Mouse (Mus musculus): ENCODE results near the gene Sephs2.

Sephs2 gene

DNA sequence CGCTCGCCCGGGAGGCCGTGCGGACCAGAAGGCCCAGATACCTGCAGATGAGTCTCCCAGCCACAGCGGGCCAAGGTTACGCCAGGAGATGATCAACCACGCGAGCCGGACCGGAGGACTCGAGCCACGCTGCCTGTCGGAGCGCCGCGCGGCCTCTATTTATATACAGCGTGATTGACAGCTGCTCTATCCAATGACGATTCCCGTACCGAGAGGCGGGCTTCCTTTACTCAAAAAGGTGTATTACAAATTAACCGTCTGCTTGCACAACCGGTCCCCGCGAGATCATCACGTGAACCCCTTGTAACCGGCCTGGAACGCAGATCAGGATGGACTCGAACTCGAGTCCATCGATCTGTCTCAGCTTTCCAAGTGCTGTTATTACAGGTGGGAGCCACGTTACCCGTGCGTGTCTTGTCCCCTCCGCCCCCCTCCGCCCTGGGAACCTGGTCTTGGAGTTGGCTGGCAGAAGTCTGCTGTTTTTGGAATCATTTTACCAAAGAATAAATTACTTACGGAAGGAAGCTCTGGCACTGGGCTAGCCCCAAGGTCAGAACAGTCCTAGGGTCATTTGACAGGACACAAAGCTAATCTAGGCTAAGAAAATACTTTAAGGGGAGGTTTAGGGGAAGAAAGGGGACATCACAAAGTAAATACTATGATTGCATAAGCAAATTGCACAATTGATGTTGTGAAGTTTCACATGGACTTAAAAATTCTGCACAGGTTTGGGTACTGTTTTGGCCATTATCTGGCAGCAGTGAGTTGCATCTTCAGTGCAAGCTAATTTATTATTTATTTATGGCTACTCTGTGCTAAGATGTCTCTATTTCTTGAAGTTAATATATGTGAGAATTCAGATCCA is at the start of gene Sephs2:
Sephs2 (minus strand) TSS at position 131 of the 865 bp plus-strand sequence.
- in situ Hi-C loops (cut with MboI, MseI) = no loop called here

DNA sequence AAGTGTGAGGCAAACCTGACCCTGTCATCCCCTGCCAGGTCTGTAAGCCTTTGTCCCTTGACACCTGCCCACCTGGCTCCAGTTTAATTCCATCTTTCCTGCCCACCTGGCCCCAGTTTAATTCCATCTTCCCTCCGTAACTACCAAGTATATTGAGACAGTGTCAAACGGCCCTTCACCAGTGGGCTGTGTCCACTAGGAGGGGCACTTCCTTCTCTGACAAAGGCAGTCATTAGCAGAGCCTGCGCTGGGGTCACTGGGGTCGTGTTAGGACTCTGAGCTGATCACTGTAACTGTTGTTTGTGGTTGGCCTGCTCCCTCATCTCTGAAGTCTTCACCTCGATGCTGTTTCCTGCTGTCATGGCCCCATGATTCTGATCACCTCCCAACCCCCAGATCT is 48.2 kb upstream of the Sephs2 start:
- in situ Hi-C loops (cut with MboI, MseI) = loop anchor here in 1 of 2 experiments (10.0 kb wide), 1 partner anchor 233 kb away; no protein-coding TSS in a partner anchor

DNA sequence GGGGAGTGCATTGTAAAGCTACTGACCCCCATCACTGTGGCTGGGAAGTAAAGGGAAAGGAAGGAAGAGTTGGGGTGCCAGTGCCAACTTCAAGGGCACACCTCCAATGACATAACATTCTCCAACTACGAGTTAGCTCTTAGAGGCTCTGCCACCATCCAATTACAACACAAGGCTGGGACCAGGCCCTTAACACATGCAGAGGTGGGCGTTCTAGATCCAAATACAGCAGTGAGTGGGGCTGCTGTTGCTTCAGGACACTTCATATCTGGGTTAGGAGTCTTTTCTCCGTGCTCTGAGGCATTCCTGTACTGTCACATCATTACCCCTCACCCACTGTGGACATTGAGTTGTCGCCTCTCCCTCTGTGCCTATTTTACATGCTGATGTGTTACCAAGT is 47.3 kb upstream of the Sephs2 start:
- in situ Hi-C loops (cut with MboI, MseI) = loop anchor here in 1 of 2 experiments (10.0 kb wide), 1 partner anchor 234 kb away; no protein-coding TSS in a partner anchor

DNA sequence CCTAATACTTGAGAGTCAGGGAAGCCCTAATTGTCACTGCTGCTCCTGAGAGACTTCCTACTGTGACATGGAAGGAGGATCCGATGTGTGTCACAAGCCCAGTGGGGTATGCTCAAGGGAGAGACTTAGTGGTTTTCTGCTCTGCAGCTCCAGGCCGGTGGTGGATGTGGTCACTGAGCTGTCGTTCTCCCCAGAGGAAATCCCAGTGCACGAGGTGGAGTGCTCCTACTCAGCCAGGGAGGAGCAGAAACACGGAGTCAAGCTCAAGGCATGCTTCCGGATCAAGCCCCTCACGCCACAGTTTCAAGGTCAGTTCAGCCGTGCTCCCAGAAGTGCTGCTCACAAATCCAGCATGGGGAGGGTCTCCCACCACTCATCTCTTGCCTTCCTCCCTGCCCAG is 40.1 kb upstream of the Sephs2 start:
- in situ Hi-C loops (cut with MboI, MseI) = no loop called here

DNA sequence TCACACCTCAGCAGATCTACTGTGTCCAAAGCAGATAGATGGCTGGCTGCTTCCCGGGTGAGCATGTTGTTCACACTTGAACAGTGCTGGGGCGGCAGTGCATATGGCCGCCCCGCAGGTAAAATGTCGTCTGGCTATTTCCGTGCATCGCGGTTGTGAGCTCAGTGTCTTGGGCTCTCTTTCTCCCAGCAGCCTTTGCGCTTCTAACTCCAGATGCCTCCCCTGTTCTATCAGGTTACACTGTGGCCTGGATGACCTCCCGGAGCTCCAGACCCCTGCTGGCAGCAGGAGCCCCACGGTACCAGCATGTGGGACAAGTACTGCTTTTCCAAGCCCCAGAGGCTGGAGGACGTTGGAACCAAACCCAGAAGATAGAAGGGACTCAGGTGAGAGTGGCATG is 36.1 kb upstream of the Sephs2 start:
- in situ Hi-C loops (cut with MboI, MseI) = loop anchor here in 1 of 2 experiments (5.0 kb wide), 1 partner anchor 48 kb away; the partner anchor contains the start of gene Dctpp1

DNA sequence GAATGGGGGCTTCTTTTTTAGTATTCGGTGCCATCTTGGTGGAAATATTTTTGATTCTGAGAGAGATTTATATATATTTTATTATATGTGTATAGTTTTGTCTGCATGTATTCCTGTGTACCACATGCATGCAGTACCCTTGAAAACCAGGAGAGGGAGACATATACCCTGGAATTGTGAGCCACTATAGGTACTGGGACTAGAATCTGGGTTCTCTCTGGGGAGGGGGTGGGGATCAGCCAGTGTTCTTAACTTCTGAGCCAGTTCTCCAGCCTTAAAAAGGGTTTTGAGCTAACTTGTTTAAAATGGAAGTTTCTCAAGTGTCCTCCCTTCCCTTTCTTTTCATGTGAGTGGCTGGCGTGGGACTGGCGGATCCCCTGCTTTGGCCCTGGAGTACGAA is 35.0 kb upstream of the Sephs2 start:
- in situ Hi-C loops (cut with MboI, MseI) = loop anchor here in 1 of 2 experiments (5.0 kb wide), 1 partner anchor 47 kb away; the partner anchor contains the start of gene Dctpp1

DNA sequence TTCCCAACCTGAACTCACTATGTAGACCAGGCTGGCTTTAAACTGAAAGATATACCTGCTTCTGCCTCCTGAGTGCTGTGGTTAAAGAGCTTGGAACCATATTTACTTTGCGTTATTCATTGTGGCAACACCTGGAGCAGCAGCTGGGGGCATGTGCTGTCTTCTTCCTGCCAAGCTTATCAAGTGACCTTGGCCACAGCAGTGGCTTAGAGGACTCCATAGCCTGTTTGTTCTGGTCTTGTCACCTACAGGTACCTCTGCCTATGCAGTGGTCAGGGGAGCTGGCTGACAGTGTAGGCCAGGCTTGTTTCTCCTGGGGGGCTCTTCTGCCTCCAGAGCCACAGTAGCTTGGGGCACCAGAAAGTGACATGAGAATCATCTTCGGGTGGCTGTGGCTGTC is 34.6 kb upstream of the Sephs2 start:
- in situ Hi-C loops (cut with MboI, MseI) = loop anchor here in 1 of 2 experiments (5.0 kb wide), 1 partner anchor 46 kb away; the partner anchor contains the start of gene Dctpp1

DNA sequence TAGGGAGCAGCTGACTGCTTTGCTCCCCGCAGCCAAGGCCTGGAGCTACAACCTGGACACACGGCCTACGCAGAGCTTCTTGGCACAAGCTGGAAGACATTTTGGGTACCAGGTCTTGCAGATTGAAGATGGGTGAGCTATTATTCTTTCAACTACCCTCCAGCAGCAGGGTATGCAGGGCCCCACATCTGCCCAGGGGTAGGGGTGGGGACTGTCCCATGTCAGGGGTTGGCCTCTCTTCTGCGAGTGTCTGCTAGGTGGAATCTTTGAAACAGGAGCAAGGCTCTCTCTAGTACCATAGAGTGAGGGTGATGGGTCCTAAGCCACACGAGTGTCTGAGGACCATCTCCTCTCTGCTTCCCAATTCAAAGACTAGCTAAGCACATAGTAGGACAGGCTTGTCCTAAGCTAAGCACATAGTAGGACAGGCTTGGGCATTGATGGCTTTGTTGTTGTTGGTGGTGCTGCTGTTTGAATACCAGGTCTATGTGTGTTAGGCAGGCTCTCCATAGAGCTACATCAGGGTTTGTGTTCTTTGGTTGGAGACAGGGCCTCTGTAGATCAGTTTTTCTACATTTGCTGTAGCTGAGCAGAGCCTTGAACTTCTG is 23.8 kb upstream of the Sephs2 start:
- in situ Hi-C loops (cut with MboI, MseI) = no loop called here

DNA sequence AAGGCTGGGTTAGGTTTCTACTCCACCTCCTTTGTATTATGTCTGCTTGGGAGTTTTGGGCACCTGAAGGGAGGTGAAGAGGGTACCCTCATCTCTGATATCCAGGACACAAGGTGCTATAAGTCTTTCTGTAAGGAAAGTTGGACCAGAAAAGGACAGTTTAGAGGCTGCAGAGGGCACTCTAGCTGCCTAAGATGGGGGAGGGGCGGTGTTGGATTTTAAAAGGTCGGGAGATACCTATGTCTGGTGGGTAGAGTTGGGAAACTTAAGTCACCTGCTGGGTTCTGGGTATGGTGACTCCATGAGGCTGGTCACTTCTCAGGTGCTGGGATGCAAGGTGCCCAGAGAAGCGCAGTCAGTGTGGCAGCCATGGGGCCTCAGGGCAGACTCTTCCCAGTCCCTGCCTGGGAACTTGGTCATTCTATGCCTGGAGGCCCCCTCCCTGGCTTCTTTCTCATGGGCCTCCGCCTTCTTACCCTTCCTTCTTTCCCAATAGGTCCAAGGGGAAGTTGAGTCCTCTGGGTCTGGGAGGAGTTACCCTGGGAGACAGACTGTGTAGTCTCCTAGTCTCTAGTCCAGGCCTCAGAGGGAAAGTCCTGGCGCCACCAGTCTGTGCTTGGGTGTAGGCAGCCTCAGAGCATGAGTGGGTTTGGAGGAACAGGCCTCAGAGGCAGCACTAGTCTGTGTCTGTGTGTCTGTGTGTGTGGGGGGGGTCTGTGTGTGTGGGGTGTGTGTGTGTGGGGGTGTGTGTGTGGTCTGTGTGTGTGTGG is 23.1 kb upstream of the Sephs2 start:
- in situ Hi-C loops (cut with MboI, MseI) = no loop called here

DNA sequence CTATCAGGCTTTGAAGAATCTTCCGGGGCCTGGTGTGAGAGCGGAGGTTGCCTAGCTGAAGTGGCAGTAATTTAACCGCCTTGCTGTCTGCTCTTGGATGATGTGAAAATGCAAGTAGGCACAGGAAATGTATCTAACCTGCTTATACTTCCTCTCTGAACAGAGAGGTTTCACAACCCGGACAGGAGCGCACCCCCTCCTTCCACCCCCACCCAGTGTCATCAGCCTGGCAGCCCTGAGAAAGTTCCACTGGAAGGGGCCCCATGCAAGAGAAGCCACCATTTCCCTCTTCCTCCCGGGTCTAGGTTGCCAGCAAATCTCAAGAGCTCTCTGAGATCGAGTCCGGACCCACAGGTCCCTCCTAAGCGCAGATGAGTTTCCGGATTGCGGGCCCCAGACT is 22.2 kb upstream of the Sephs2 start, which contains the start of gene Itgal:
Itgal (plus strand) TSS at position 163 of the 400 bp plus-strand sequence.
- in situ Hi-C loops (cut with MboI, MseI) = no loop called here

DNA sequence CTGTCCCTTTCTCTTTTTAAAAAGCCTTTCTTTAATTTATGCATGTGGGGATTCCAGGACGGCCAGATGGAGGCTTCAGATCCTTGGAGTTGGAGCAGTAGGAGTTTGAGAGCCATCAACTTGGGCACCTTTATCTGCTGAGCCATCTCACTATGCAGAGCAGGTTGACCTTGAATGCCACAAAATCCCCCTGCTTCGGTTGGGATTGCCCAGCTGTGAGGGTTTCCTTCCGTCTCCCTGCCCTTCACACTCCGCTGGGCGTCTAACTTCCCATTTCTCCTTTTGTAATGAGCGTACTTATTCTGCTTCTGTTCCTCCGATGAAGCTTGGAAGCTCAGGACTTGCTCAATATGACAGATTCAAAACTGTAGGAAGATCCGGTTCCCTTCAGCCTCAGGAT is 16.3 kb upstream of the Sephs2 start:
- in situ Hi-C loops (cut with MboI, MseI) = no loop called here

DNA sequence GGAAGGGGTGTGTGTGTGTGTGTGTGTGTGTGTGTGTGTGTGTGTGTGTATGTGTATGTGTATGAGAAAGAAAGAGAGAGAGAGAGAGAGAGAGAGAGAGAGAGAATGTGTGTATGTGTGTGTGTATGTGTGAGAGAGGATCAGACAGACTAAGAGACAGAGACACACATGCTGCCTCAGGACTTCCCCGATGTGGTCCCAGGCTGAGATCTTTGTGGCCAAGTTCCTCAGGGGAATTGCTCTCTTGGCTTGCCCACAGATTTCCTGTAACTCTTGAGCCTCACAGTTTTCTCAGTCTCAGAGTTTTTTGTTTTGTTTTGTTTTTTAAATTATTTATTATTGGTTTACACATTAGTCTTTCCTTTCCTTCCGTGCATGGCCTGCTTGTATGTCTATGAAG is 15.5 kb upstream of the Sephs2 start:
- in situ Hi-C loops (cut with MboI, MseI) = no loop called here

DNA sequence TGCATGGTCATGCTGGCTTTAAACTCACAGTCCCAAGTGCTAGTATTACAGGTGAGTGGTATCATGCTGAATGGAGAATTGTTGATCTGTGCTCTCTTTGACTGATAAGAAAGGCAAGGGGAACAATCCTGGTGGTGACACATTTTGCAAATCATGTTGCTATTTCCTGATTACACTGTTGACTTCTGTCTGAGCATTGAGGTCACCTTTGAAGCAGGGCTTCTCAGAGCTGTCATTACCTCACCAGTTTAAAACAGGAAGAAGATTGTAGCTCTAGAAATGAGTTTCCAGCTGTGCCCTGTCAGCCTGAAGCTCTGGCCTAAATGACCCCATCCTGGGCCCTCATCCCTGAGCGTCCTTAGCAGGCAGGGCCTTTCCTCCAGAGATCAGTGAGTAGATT is 14.1 kb upstream of the Sephs2 start:
- in situ Hi-C loops (cut with MboI, MseI) = no loop called here

DNA sequence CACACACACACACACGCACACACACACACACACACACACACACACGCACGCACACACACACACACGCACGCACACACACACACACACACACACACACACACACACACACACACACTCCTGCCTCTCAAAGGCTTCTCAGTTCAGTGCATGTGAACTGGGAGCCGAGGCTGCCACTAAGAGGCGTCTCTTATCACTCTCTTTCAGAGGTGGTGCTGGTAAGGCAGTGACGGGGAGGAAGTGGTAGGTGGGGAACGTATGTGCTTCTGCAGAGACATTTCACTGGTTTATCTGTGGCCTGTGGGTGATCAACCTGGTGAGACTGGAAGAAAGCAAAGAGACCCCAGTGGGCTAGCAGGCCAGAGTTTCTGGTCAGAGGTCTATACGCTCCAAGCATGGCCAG is 11.3 kb upstream of the Sephs2 start:
- in situ Hi-C loops (cut with MboI, MseI) = no loop called here

DNA sequence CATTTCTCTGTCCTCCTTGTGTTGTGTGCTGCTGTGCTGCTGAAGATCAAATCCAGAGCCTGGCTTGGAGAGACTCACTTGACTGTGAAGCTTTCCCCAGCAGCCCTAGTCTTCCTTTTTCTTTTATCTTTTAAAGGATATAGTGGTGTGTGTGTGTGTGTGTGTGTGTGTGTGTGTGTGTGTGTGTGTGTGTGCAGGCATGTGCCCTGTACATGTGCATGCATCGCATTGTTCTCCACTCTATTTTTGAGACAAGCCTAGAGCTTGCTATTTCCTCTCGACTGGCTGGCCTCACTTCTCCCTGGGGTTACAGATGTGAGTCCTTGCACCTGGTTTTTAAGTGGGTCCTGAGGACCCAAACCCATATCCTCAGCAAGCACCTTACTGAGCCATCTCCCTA is 8.3 kb upstream of the Sephs2 start:
- in situ Hi-C loops (cut with MboI, MseI) = no loop called here

DNA sequence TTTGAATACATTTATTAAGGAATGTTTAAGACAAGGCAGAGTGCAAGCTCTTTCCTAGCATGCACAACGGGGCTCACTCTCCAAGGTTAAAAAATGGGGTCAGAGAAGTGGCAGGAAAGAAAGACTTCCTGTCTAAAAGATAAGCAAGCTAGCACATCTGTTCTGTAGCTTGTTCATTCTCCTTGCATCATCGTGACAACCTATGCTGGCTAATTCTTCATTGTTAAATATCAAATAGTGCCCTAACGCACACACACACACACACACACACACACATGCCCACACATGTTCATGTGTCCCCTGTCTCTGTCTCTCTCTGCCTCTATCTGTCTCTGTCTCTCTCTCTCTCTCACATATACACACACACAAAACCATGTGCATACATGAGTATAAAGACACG is 7.3 kb upstream of the Sephs2 start:
- in situ Hi-C loops (cut with MboI, MseI) = no loop called here

DNA sequence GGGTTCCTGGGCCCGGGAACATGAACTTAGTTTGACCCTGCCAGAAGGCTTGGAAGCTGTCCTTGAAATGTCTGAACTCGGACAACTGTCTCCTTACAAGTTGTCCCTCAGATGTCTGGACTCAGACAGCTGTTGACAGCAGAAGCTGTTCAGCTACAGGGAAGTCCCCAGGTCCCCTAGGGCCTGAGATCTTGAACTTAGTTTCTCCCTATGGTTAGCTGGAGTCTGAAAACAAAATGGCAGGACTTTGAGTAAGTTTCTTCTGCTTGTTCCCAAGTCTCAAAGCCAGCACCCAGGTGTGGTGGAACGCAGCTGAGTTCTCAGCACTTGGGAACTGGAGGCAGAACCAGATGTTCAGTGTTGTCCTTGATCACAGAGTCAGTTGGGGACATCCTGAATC is 6.2 kb upstream of the Sephs2 start:
- in situ Hi-C loops (cut with MboI, MseI) = no loop called here

DNA sequence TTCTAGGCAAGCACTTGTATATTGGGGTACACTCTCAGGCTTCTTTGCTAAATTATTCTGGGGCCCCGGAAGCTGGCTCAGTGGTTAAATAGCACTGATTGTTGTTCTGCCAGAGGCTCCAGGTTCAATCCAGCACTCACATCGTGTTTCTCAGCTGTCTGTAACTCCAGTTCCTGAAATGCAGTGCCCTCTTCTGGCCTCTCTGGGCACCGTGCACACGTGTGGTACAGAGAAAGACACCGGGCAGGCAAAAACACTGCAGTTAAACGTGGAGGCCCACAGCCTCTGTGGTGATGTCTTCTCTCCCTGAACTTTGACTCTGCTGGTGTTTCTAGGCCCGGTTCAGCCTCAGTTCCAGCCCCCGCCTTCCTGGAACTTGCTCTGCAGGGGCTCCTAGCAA is 4.5 kb upstream of the Sephs2 start:
- in situ Hi-C loops (cut with MboI, MseI) = no loop called here

DNA sequence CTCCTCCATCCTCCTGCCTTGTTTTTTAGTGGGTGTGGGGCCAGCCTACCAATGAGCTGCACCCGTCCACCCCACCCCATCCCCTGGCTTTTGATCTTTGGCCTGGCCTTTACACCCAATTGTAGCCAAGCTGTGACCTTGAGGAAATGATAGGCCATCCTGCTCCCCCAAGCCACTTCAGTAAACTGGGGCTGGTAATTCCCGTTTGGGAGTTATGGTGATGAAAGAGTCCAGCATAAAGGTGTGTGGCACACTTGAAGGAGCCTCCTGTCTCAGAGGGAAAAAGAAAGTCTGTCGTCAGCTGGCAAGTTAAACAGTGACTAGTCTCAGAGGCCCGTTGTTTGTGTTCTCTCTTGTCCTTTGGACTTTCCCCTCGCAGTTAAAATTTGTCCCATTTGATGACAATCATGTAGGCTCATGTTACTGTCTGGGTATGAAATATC is 2.7 kb upstream of the Sephs2 start:
- in situ Hi-C loops (cut with MboI, MseI) = no loop called here

DNA sequence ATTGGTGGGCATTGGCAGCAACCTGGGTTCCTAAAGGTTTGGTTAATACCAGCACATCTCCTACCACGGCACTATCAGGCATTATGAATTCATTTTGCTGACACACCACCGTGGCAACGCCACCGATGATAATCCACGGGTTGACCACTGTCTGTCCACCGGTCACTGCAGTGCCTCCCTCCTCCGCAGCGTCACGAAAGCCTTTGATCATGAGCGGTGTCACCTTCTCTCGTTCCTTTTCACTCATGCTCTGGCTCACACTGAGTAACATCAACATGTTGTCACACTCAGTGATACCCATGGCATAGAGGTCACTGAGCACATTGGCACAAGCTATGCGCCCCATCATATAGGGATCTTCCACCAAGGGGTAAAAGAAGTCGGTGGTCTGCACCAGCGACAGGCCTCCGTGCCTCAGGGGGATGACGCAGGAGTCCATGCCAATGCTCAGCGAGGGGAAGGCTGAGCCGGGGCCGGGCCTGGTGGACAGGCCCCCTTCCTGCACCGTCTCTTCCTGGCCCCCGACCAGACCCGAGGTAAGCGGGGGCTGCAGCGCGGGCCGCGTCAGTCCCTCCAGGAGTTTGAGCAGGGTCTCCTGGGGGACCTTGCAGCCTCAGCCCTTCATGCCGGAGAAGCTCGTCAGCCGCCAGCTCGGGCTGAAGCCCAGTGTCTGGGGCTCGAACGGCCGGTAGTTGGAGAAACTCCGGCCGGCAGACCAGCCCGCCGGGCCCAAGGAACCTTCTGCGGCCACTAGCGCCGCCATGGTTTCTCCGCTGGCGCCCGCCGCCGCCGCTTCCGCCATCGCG is 534 bp downstream of the Sephs2 start:
- in situ Hi-C loops (cut with MboI, MseI) = no loop called here

DNA sequence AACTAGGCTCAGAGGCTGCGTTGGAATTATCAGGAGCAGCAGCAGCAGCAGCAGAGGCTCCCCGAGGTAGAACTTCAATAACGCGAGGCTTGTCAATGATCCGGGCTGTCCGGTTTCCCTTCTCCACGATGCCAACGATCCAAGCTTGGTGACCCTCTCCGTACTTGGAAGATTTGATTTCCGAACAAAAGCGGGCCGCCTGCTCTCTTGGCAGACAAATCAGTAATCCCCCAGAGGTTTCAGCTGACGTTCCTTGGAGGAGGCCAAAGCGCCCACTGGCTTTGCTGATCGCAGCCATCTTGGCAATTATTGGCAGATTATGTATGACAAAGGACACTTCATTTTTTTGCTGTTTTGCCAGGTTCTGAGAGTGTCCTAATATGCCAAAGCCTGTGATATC is 1.3 kb downstream of the Sephs2 start:
- in situ Hi-C loops (cut with MboI, MseI) = no loop called here

All from T-helper 17 cell (primary cell).